ENCODE assay signal across 11 mouse cellular contexts in the genomic region with DNA sequence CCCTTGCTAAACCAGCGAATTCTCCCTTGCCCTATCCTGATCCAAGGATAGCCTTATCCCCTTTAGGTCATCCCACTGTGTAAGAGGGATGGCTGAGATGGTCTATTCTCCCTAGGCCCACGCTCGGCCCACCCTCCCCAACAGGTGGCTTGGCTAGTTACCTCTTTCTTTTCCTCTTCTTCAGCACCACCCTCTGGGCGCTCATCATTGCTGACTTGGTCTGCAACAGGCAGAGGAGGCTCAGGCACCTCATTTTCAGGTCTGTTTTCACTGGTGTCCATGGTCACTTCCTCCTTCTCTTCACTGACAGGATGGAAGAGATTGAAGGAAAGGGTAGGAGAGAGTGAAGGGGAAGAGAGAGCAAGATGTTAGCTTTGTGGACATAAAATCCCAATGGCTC. TPM values are rescaled to one million over a fixed set of nuclear protein-coding genes. Genes with fewer than 3 reads are reported as not detected.
DNase-seq lines count a peak whose midpoint lies in the region; ATAC-seq and TF ChIP-seq lines count a peak whose summit lies in the region.
"Had no signal": no experiment of that assay in that cellular context is flagged by ENCODE, and none has a peak within 500 bp of the region (broad histone marks: within the 10 kb centered on the region; RNA-seq: fewer than 3 reads in every experiment).

No protein-coding gene starts in this region.

- no peak for ATAC-seq in kidney, embryonic 15.5 days (replicated peaks; ENCODE audit: low FRiP score)
- ATAC-seq in embryonic facial prominence, embryonic 15.5 days (ENCODE audit: insufficient number of reproducible peaks, low FRiP score, low TSS enrichment, low read depth) = no peak
- no peak for ATAC-seq in hindbrain, postnatal 0 days
- ATAC-seq in midbrain, embryonic 16.5 days = peak; percentile 18; the same call in 1 of the 2 replicates

- TF ChIP-seq CTCF in hindbrain, postnatal 0 days (IDR thresholded peaks at IDR 0.05; ENCODE audit: low read depth) = no peak

- no peak for DNase-seq in kidney, adult 8-10 months
- no peak for DNase-seq in hindbrain, postnatal 0 days (ENCODE audit: low spot score)
- DNase-seq in adrenal gland, adult 18-20 months (ENCODE audit: low spot score in 2 of 2) = no peak
- no peak for DNase-seq in right cerebral cortex, postnatal 36 days (ENCODE audit: low spot score in 2 of 2)
- DNase-seq in right cerebral cortex, adult 18-20 months = no peak

- H3K27me3 ChIP-seq in kidney, embryonic 15.5 days = no peaks in the 10 kb centered on the region
- no peaks in the 10 kb centered on the region for H3K27me3 ChIP-seq in embryonic facial prominence, embryonic 15.5 days
- H3K27me3 ChIP-seq in hindbrain, postnatal 0 days (ENCODE audit: insufficient read depth, low read length) = no peaks in the 10 kb centered on the region
- no peaks in the 10 kb centered on the region for H3K27me3 ChIP-seq in midbrain, embryonic 16.5 days (ENCODE audit: control insufficient read depth, insufficient read depth, low read depth, low read length)
- H3K27me3 ChIP-seq: megakaryocyte, embryonic 14.5 days had no signal

- 79% methylated on average over 4 of the region's 4 CpGs for WGBS in kidney, embryonic 15.5 days
- 66% methylated on average over 4 of the region's 4 CpGs for WGBS in embryonic facial prominence, embryonic 15.5 days
- 70% methylated on average over 4 of the region's 4 CpGs for WGBS in hindbrain, postnatal 0 days
- 81% methylated on average over 4 of the region's 4 CpGs for WGBS in midbrain, embryonic 16.5 days

- peaks cover 76% of the 10 kb centered on the region for H3K36me3 ChIP-seq in kidney, embryonic 15.5 days
- peaks cover 65% of the 10 kb centered on the region for H3K36me3 ChIP-seq in embryonic facial prominence, embryonic 15.5 days
- peaks cover 54% of the 10 kb centered on the region for H3K36me3 ChIP-seq in hindbrain, postnatal 0 days (ENCODE audit: insufficient read depth, low read length)
- peaks cover 27% of the 10 kb centered on the region for H3K36me3 ChIP-seq in midbrain, embryonic 16.5 days (ENCODE audit: control insufficient read depth, insufficient read depth, low read length)

- peak overlapping the region; percentile 79 for H3K4me2 ChIP-seq in kidney, embryonic 15.5 days
- no peak overlapping the region for H3K4me2 ChIP-seq in embryonic facial prominence, embryonic 15.5 days (replicated peaks)
- peak overlapping the region; percentile 82 for H3K4me2 ChIP-seq in hindbrain, postnatal 0 days (ENCODE audit: low read depth, low read length)
- peak overlapping the region; percentile 80 for H3K4me2 ChIP-seq in midbrain, embryonic 16.5 days (ENCODE audit: low read length)

- H3K4me3 ChIP-seq in kidney, embryonic 15.5 days (replicated peaks) = 0 out of 2 replicates have a peak overlapping the region, but pooled peaks have one; percentile 71
- H3K4me3 ChIP-seq in embryonic facial prominence, embryonic 15.5 days (replicated peaks) = peak overlapping the region; percentile 66; the same call in 1 of the 2 replicates
- H3K4me3 ChIP-seq in hindbrain, postnatal 0 days (ENCODE audit: low read length) = no peak overlapping the region
- H3K4me3 ChIP-seq in midbrain, embryonic 16.5 days (ENCODE audit: low read depth, low read length) = no peak overlapping the region

- no peaks in the 10 kb centered on the region for H3K9me3 ChIP-seq in kidney, embryonic 15.5 days (replicated peaks)
- H3K9me3 ChIP-seq in embryonic facial prominence, embryonic 15.5 days (replicated peaks) = no peaks in the 10 kb centered on the region
- no peaks in the 10 kb centered on the region for H3K9me3 ChIP-seq in hindbrain, postnatal 0 days (ENCODE audit: low read length)
- H3K9me3 ChIP-seq in midbrain, embryonic 16.5 days (replicated peaks; ENCODE audit: control insufficient read depth, low read length, poor library complexity, severe bottlenecking) = no peaks in the 10 kb centered on the region
- H3K9me3 ChIP-seq: megakaryocyte, embryonic 14.5 days had no signal

- H3K9ac ChIP-seq in kidney, embryonic 15.5 days = peak overlapping the region; percentile 86
- no peak overlapping the region; the same call in 1 of the 2 replicates for H3K9ac ChIP-seq in embryonic facial prominence, embryonic 15.5 days
- H3K9ac ChIP-seq in hindbrain, postnatal 0 days (replicated peaks; ENCODE audit: low read length) = no peak overlapping the region
- H3K9ac ChIP-seq in midbrain, embryonic 16.5 days (ENCODE audit: low read depth, low read length) = no peak overlapping the region

- H3K4me1 ChIP-seq in kidney, embryonic 15.5 days = peaks cover 49% of the 10 kb centered on the region
- peaks cover 38% of the 10 kb centered on the region for H3K4me1 ChIP-seq in embryonic facial prominence, embryonic 15.5 days
- peaks cover 10% of the 10 kb centered on the region for H3K4me1 ChIP-seq in hindbrain, postnatal 0 days (ENCODE audit: insufficient read depth, low read length)
- peaks cover 49% of the 10 kb centered on the region for H3K4me1 ChIP-seq in midbrain, embryonic 16.5 days (ENCODE audit: control insufficient read depth, insufficient read depth, low read length)

- H3K27ac ChIP-seq in kidney, embryonic 15.5 days = peak overlapping the region; percentile 88
- peak overlapping the region; percentile 39 for H3K27ac ChIP-seq in embryonic facial prominence, embryonic 15.5 days (replicated peaks)
- no peak overlapping the region for H3K27ac ChIP-seq in hindbrain, postnatal 0 days
- H3K27ac ChIP-seq in midbrain, embryonic 16.5 days (ENCODE audit: low read length) = no peak overlapping the region

RNA-seq across cellular contexts. Expression of a gene that starts 10.4 kb away (rescaled TPM):
- polyA plus RNA-seq in kidney, embryonic 15.5 days (2015; fragmentation: Nextera tagmentation; extraction: Ambion mirVana) = 3.1 and 4.5 TPM in 2 replicates
- polyA plus RNA-seq in embryonic facial prominence, embryonic 15.5 days (2015; fragmentation: Nextera tagmentation; extraction: Ambion mirVana) = 4.5 and 4.8 TPM in 2 replicates
- 42.7 and 49.2 TPM in 2 replicates for total RNA-seq in hindbrain, postnatal 0 days (2014; rRNA removed)
- polyA plus RNA-seq in hindbrain, postnatal 0 days (2015; fragmentation: Nextera tagmentation; extraction: Ambion mirVana) = 7.2 and 7.6 TPM in 2 replicates
- polyA plus RNA-seq in midbrain, embryonic 16.5 days (2015; fragmentation: Nextera tagmentation; extraction: Ambion mirVana) = 9.6 and 11.2 TPM in 2 replicates
- total RNA-seq in adrenal gland, adult 18-20 months (2021) = 1 to 10 TPM in 1 of 2 experiments, under 1 TPM in 1; 0.70 to 1.2 TPM

RNA-seq across cellular contexts. Expression of a gene that starts 10.8 kb away (rescaled TPM):
- polyA plus RNA-seq in kidney, embryonic 15.5 days (2015; fragmentation: Nextera tagmentation; extraction: Ambion mirVana) = not detected in 2 replicates
- not detected in 2 replicates for polyA plus RNA-seq in embryonic facial prominence, embryonic 15.5 days (2015; fragmentation: Nextera tagmentation; extraction: Ambion mirVana)
- not detected in 2 replicates for total RNA-seq in hindbrain, postnatal 0 days (2014; rRNA removed)
- not detected in 2 replicates for polyA plus RNA-seq in hindbrain, postnatal 0 days (2015; fragmentation: Nextera tagmentation; extraction: Ambion mirVana)
- polyA plus RNA-seq in midbrain, embryonic 16.5 days (2015; fragmentation: Nextera tagmentation; extraction: Ambion mirVana) = not detected in 2 replicates
- not detected for total RNA-seq in adrenal gland, adult 18-20 months (2021)
- total RNA-seq: layer of hippocampus, postnatal 36 days had no signal
- polyA plus RNA-seq: cerebellum, adult 2 months had no signal

RNA-seq across cellular contexts. Expression of a gene that starts 30.3 kb away (rescaled TPM):
- polyA plus RNA-seq in kidney, embryonic 15.5 days (2015; fragmentation: Nextera tagmentation; extraction: Ambion mirVana) = not detected in 2 replicates
- 0.16 TPM in 1 of 2 replicates, not detected in the other for polyA plus RNA-seq in embryonic facial prominence, embryonic 15.5 days (2015; fragmentation: Nextera tagmentation; extraction: Ambion mirVana)
- total RNA-seq in hindbrain, postnatal 0 days (2014; rRNA removed) = 0.05 TPM in 1 of 2 replicates, not detected in the other
- polyA plus RNA-seq in hindbrain, postnatal 0 days (2015; fragmentation: Nextera tagmentation; extraction: Ambion mirVana) = 0.16 and 0.21 TPM in 2 replicates
- 0.06 TPM in 1 of 2 replicates, not detected in the other for polyA plus RNA-seq in midbrain, embryonic 16.5 days (2015; fragmentation: Nextera tagmentation; extraction: Ambion mirVana)
- not detected for total RNA-seq in adrenal gland, adult 18-20 months (2021)
- polyA plus RNA-seq: cerebellum, adult 2 months had no signal

RNA-seq across cellular contexts. Expression of a gene that starts 33.7 kb away (rescaled TPM):
- 422 and 424 TPM in 2 replicates for polyA plus RNA-seq in kidney, embryonic 15.5 days (2015; fragmentation: Nextera tagmentation; extraction: Ambion mirVana)
- 364 and 368 TPM in 2 replicates for polyA plus RNA-seq in embryonic facial prominence, embryonic 15.5 days (2015; fragmentation: Nextera tagmentation; extraction: Ambion mirVana)
- total RNA-seq in hindbrain, postnatal 0 days (2014; rRNA removed) = 181 and 204 TPM in 2 replicates
- polyA plus RNA-seq in hindbrain, postnatal 0 days (2015; fragmentation: Nextera tagmentation; extraction: Ambion mirVana) = 411 and 417 TPM in 2 replicates
- polyA plus RNA-seq in midbrain, embryonic 16.5 days (2015; fragmentation: Nextera tagmentation; extraction: Ambion mirVana) = 412 and 432 TPM in 2 replicates
- 100 to 1,000 TPM; 273 to 381 TPM for total RNA-seq in adrenal gland, adult 18-20 months (2021)

RNA-seq across cellular contexts. Expression of a gene that starts 34.5 kb away (rescaled TPM):
- 85.9 and 88.7 TPM in 2 replicates for polyA plus RNA-seq in kidney, embryonic 15.5 days (2015; fragmentation: Nextera tagmentation; extraction: Ambion mirVana)
- 74.2 and 75.5 TPM in 2 replicates for polyA plus RNA-seq in embryonic facial prominence, embryonic 15.5 days (2015; fragmentation: Nextera tagmentation; extraction: Ambion mirVana)
- 29.6 and 37.9 TPM in 2 replicates for total RNA-seq in hindbrain, postnatal 0 days (2014; rRNA removed)
- 64.1 and 67.7 TPM in 2 replicates for polyA plus RNA-seq in hindbrain, postnatal 0 days (2015; fragmentation: Nextera tagmentation; extraction: Ambion mirVana)
- 58.9 and 63.9 TPM in 2 replicates for polyA plus RNA-seq in midbrain, embryonic 16.5 days (2015; fragmentation: Nextera tagmentation; extraction: Ambion mirVana)
- total RNA-seq in adrenal gland, adult 18-20 months (2021) = 10 to 100 TPM; 43.5 to 43.7 TPM

Comparison
In these comparisons a context has a peak if more than half of its experiments do, and no peak if none do; other contexts are left out.
1. H3K27ac ChIP-seq: peak in kidney, embryonic 15.5 days (single experiment) and embryonic facial prominence, embryonic 15.5 days (single experiment); none in hindbrain, postnatal 0 days (single experiment) and midbrain, embryonic 16.5 days (single experiment).
2. H3K4me3 ChIP-seq: peak in kidney, embryonic 15.5 days (single experiment) and embryonic facial prominence, embryonic 15.5 days (single experiment); none in hindbrain, postnatal 0 days (single experiment) and midbrain, embryonic 16.5 days (single experiment).